Mouse (Mus musculus): ENCODE measurements around the gene Chrnb1. TPM values are rescaled to one million over a fixed set of nuclear protein-coding genes. Genes with fewer than 3 reads are reported as not detected.

The Chrnb1 gene
- total and polyA plus RNA-seq, 2 experiments from 2014 or later: 3.1 to 11.2 TPM

DNA sequence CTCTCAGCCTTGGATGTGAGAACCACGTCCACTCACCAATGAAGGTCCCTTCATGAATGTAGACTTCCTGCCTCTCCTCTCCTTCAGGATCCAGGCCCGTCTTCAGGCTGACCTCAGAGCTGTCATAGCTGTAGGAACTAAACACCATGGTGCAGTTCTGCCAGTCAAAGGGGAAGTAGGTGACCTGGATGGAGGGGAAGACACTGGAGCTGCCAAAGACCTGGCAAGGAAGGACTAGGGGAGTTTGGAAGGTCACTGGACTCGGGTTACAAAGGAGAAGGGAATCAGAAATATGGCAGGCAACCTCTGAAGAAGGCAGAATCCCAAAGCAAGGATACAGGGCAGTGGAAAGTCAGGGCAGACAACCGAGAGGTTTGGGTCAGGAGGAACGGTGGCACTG lies 2.3 kb downstream of the Chrnb1 start:
- TF ChIP-seq EP300 (IDR thresholded peaks at IDR 0.05; ENCODE audit: low read depth) (no peak), CTCF (IDR thresholded peaks at IDR 0.05; ENCODE audit: low read depth) (no peak)
- H3K9ac ChIP-seq (replicated peaks; ENCODE audit: low read depth, low read length): no peak overlapping the region
- no peaks in the 10 kb centered on the region; the same call in 1 of the 2 replicates for H3K4me1 ChIP-seq (ENCODE audit: control insufficient read depth, insufficient read depth)
- no peak overlapping the region for H3K4me3 ChIP-seq (ENCODE audit: low read depth, low read length)
- no peaks in the 10 kb centered on the region for H3K9me3 ChIP-seq (replicated peaks; ENCODE audit: control insufficient read depth, low read length)
- 0 out of 2 replicates have a peak, but pooled peaks cover 5% of the 10 kb centered on the region for H3K27me3 ChIP-seq (ENCODE audit: control insufficient read depth, insufficient read depth, low read length)
- WGBS: 65% methylated on average over 5 of the region's 5 CpGs
- no peak overlapping the region for H3K4me2 ChIP-seq (ENCODE audit: low read depth, low read length)
- ATAC-seq (ENCODE audit: insufficient read depth, low read depth): no peak
- no peak overlapping the region for H3K27ac ChIP-seq (ENCODE audit: low read depth)
- no peaks in the 10 kb centered on the region for H3K36me3 ChIP-seq (replicated peaks; ENCODE audit: control insufficient read depth, insufficient read depth, low read length)
- DNase-seq (ENCODE audit: low spot score): no peak

DNA sequence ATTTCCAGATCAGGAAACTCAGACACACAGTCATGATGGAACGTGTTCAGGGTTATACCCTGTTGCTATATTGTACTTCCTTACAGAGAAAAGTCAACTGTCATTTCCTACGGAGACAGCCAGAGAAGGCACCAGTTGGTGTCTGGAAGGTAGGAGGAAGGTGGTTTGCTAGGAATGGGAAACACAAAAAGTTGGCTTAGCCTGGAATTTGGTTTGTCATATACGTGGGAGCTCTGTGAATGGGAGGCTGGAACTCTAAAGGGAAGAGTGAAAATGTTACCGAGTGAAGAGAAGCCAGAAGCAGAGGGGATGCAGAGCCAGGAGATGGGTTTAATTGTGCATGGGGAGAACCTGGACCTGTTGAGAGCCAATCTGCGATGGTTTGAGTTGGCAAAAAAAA lies 4.3 kb downstream of the Chrnb1 start:
- Histone ChIP-seq H3K27me3 (ENCODE audit: control insufficient read depth, insufficient read depth, low read length) (no peaks in the 10 kb centered on the region), H3K4me2 (ENCODE audit: low read depth, low read length) (no peak overlapping the region), H3K36me3 (replicated peaks; ENCODE audit: control insufficient read depth, insufficient read depth, low read length) (no peaks in the 10 kb centered on the region), H3K4me3 (ENCODE audit: low read depth, low read length) (no peak overlapping the region), H3K27ac (ENCODE audit: low read depth) (no peak overlapping the region), H3K9me3 (replicated peaks; ENCODE audit: control insufficient read depth, low read length) (no peaks in the 10 kb centered on the region), H3K4me1 (ENCODE audit: control insufficient read depth, insufficient read depth) (no peaks in the 10 kb centered on the region; the same call in 1 of the 2 replicates), H3K9ac (replicated peaks; ENCODE audit: low read depth, low read length) (no peak overlapping the region)
- WGBS: 57% methylated on average over 5 of the region's 5 CpGs
- DNase-seq (ENCODE audit: low spot score) (no peak), ATAC-seq (ENCODE audit: insufficient read depth, low read depth) (no peak)
- no peak for TF ChIP-seq EP300 (IDR thresholded peaks at IDR 0.05; ENCODE audit: low read depth)
- no peak for TF ChIP-seq CTCF (IDR thresholded peaks at IDR 0.05; ENCODE audit: low read depth)

DNA sequence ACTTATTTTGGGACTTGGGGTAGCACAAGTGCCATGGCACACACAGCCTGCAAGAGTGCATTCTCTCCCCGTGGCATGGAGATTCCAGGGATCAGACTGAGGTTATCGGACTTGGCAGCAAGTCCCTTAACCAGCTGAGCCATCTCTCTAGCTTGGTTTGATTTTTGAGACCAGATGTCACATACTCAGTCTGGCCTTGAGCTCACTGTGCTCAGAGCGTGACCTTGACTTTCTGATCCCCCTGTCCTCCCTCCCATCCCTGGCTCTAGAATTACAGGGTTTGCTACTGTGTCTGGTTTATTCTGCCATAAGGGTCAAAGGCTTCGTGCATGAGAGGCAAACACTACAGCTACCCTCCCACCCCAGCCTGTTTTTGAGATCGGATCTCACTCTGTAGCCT lies 6.3 kb downstream of the Chrnb1 start:
- Histone ChIP-seq H3K9ac (replicated peaks; ENCODE audit: low read depth, low read length) (no peak overlapping the region), H3K27ac (ENCODE audit: low read depth) (no peak overlapping the region), H3K27me3 (ENCODE audit: control insufficient read depth, insufficient read depth, low read length) (no peaks in the 10 kb centered on the region), H3K9me3 (replicated peaks; ENCODE audit: control insufficient read depth, low read length) (no peaks in the 10 kb centered on the region), H3K4me3 (ENCODE audit: low read depth, low read length) (no peak overlapping the region), H3K36me3 (replicated peaks; ENCODE audit: control insufficient read depth, insufficient read depth, low read length) (no peaks in the 10 kb centered on the region), H3K4me1 (ENCODE audit: control insufficient read depth, insufficient read depth) (peaks cover 6% of the 10 kb centered on the region; the same call in 1 of the 2 replicates), H3K4me2 (ENCODE audit: low read depth, low read length) (no peak overlapping the region)
- ATAC-seq (ENCODE audit: insufficient read depth, low read depth) (0 out of 2 replicates have a peak, but pooled peaks have one; percentile 25), DNase-seq (ENCODE audit: low spot score) (no peak)
- 48% methylated on average over 5 of the region's 5 CpGs for WGBS
- TF ChIP-seq EP300 (IDR thresholded peaks at IDR 0.05; ENCODE audit: low read depth) (no peak), CTCF (IDR thresholded peaks at IDR 0.05; ENCODE audit: low read depth) (no peak)

DNA sequence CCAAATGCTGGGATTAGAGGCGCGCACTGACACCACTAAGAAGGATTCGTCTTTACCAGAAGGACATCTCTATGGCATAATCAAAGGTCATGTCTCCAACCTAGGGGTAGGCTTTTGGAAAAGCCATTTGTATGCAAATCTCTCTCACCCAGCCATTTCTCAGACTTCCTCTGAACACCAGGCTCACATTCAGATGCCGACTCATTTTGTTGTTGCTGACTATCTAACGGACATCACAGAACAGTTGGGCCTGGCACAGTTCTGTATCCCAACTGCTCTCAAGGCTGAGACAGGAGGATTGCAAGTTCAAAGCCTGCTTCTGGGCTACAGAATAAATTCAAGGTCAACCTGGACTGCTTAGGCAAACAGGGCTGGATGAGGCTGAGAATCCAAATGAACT lies 8.4 kb downstream of the Chrnb1 start:
- Histone ChIP-seq H3K4me3 (ENCODE audit: low read depth, low read length) (no peak overlapping the region), H3K27ac (ENCODE audit: low read depth) (no peak overlapping the region), H3K36me3 (replicated peaks; ENCODE audit: control insufficient read depth, insufficient read depth, low read length) (no peaks in the 10 kb centered on the region), H3K9ac (replicated peaks; ENCODE audit: low read depth, low read length) (no peak overlapping the region), H3K9me3 (replicated peaks; ENCODE audit: control insufficient read depth, low read length) (no peaks in the 10 kb centered on the region), H3K4me1 (ENCODE audit: control insufficient read depth, insufficient read depth) (peaks cover 6% of the 10 kb centered on the region; the same call in 1 of the 2 replicates), H3K4me2 (ENCODE audit: low read depth, low read length) (no peak overlapping the region), H3K27me3 (ENCODE audit: control insufficient read depth, insufficient read depth, low read length) (no peaks in the 10 kb centered on the region)
- DNase-seq (ENCODE audit: low spot score) (no peak), ATAC-seq (ENCODE audit: insufficient read depth, low read depth) (no peak)
- no peak for TF ChIP-seq EP300 (IDR thresholded peaks at IDR 0.05; ENCODE audit: low read depth)
- no peak for TF ChIP-seq CTCF (IDR thresholded peaks at IDR 0.05; ENCODE audit: low read depth)
- WGBS: 86% methylated on average over 5 of the region's 5 CpGs

DNA sequence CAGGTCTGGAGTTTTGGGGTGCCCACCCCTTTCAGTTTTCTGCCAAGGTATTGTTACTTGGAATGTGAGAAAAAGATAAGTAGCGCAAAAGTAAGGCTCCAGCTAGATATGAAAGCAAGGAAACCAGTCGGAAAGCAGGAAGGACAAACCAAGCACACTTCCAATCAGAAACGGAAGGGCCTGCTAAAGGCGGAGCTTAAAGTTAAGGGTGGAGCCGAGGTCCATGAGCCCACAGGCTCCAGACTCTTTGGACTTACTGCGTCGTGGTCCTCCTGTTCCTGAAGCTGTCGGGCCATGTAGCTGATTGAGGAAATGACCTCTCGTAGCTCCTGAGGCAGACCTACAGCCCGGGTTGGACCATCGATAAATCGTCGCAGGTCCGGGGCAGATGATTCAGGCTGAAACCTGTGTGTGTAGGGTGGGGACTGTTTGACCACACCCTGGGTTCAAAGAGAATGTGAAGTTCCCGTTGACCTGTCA lies 10.9 kb downstream of the Chrnb1 start:
- ATAC-seq (ENCODE audit: insufficient read depth, low read depth) (peak; percentile 73), DNase-seq (ENCODE audit: low spot score) (peak; percentile 47)
- Histone ChIP-seq H3K4me1 (ENCODE audit: control insufficient read depth, insufficient read depth) (peaks cover 6% of the 10 kb centered on the region; the same call in 1 of the 2 replicates), H3K27me3 (ENCODE audit: control insufficient read depth, insufficient read depth, low read length) (no peaks in the 10 kb centered on the region), H3K4me2 (ENCODE audit: low read depth, low read length) (peak overlapping the region; percentile 53), H3K9me3 (replicated peaks; ENCODE audit: control insufficient read depth, low read length) (no peaks in the 10 kb centered on the region), H3K27ac (ENCODE audit: low read depth) (0 out of 2 replicates have a peak overlapping the region, but pooled peaks have one; percentile 39), H3K4me3 (ENCODE audit: low read depth, low read length) (peak overlapping the region; percentile 25), H3K36me3 (replicated peaks; ENCODE audit: control insufficient read depth, insufficient read depth, low read length) (no peaks in the 10 kb centered on the region), H3K9ac (replicated peaks; ENCODE audit: low read depth, low read length) (no peak overlapping the region)
- WGBS: 18% methylated on average over 15 of the region's 15 CpGs
- no peak for TF ChIP-seq CTCF (IDR thresholded peaks at IDR 0.05; ENCODE audit: low read depth)
- TF ChIP-seq EP300 (IDR thresholded peaks at IDR 0.05; ENCODE audit: low read depth): peak; percentile 27; the same call in 1 of the 2 replicates

DNA sequence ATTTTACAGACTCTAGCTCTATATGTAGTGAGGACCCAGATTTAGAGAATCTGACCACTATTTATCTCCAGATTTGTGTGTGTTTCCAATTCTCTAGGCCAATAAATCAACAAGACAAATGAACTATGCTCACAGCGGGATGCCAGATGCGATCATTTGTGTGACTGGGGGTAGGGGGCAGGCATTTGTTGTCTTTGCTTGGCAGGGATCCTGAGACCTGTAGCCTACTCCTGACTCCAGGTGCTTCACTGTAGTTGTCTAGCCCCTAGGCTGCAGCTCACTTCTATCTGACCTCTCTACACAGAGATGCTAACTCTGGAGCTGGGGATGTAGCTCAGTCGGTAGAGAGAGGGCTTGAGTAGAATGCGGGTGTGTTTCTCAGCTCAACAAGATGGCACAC lies 13.9 kb downstream of the Chrnb1 start:
- TF ChIP-seq EP300 (IDR thresholded peaks at IDR 0.05; ENCODE audit: low read depth) (no peak), CTCF (IDR thresholded peaks at IDR 0.05; ENCODE audit: low read depth) (no peak)
- Histone ChIP-seq H3K4me3 (ENCODE audit: low read depth, low read length) (no peak overlapping the region), H3K9ac (replicated peaks; ENCODE audit: low read depth, low read length) (no peak overlapping the region), H3K27ac (ENCODE audit: low read depth) (no peak overlapping the region), H3K4me1 (ENCODE audit: control insufficient read depth, insufficient read depth) (0 out of 2 replicates have a peak, but pooled peaks cover 6% of the 10 kb centered on the region), H3K27me3 (ENCODE audit: control insufficient read depth, insufficient read depth, low read length) (no peaks in the 10 kb centered on the region), H3K36me3 (replicated peaks; ENCODE audit: control insufficient read depth, insufficient read depth, low read length) (peaks cover 4% of the 10 kb centered on the region), H3K4me2 (ENCODE audit: low read depth, low read length) (no peak overlapping the region), H3K9me3 (replicated peaks; ENCODE audit: control insufficient read depth, low read length) (no peaks in the 10 kb centered on the region)
- ATAC-seq (ENCODE audit: insufficient read depth, low read depth) (no peak), DNase-seq (ENCODE audit: low spot score) (no peak)
- 38% methylated on average over 4 of the region's 4 CpGs for WGBS

All from heart, postnatal 0 days (tissue).